Mouse (Mus musculus) erythroblast, embryonic 14.5 days (primary cell): ENCODE results near the gene Kcnn4.

ENCODE experiments used
- GATA1 ChIP-seq: IDR thresholded peaks from 2 replicates; pipeline ENCODE4 v1.6.1; 2012; ENCODE audit warnings: low read length, inconsistent platforms, mixed read lengths
- TAL1 ChIP-seq: IDR thresholded peaks from 3 replicates; pipeline ENCODE4 v1.6.1; 2012; ENCODE audit warnings: low read length, inconsistent platforms, mixed read lengths

DNA sequence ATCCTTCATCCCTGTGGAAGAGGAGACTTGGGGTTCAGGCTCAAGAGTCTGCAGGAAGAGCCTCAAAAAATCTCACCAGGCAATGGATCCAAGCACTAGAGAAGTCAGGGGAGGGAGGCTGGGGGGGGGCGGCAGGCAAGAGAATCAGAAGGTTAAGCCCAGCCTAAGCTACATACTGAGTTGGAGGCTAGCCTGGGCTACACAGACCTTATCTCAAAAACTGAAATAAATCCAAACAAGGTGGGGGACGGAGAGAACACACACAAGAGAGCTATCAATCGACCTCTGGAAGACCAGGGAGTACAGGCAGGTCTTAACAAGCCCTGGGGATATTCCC lies 1.7 kb downstream of the Kcnn4 start:
- TF ChIP-seq GATA1 (no peak), TAL1 (no peak)
